ENCODE assay signal across 16 mouse cellular contexts in the genomic region with DNA sequence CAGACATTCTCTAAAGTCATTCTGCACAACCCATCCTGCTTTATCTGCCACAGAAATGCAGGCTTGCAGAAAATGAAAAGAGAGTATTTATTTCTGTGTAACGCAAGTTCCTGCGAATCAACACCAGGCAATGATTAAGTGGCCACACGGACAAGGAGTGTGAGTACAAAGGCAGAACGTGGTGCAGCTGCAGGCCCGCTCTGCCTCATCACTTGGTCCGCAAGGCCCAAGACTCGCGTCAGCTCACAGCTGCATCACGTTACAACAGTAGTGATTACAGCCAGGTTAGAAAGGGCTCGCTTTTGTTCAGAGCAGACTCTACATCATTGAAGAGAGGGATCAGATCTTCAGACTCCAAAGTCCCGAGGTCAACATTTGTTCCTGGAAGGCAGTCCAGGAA. TPM values are rescaled to one million over a fixed set of nuclear protein-coding genes. Genes with fewer than 3 reads are reported as not detected.
DNase-seq lines count a peak whose midpoint lies in the region; ATAC-seq lines count a peak whose summit lies in the region.
"Had no signal": no experiment of that assay in that cellular context is flagged by ENCODE, and none has a peak within 500 bp of the region (broad histone marks: within the 10 kb centered on the region; RNA-seq: fewer than 3 reads in every experiment).

No protein-coding gene starts in this region.

- no peak for ATAC-seq in frontal cortex, adult (ENCODE audit: low TSS enrichment)
- ATAC-seq: intestine, embryonic 15.5 days had no signal

- DNase-seq in heart, adult 11 months, result peak; percentile 75
- DNase-seq in heart, postnatal 25 days (ENCODE audit: low spot score), result no peak
- DNase-seq in kidney, postnatal 10 days, result peak; percentile 26
- no peak for DNase-seq in kidney, adult 8-10 months
- DNase-seq in embryo, embryonic 10.5 days (ENCODE audit: low spot score), result peak; percentile 47
- peak; percentile 68 for DNase-seq in forelimb bud, embryonic 11.5 days (ENCODE audit: low read depth, low spot score)
- DNase-seq in thymus, postnatal 10 days (ENCODE audit: low spot score in 2 of 2), result no peak
- DNase-seq: cerebellum, postnatal 25 days; gastrocnemius, postnatal 25 days; heart, postnatal 4 days; lung, adult 2 months; right cerebral cortex, postnatal 25 days had no signal

- intact Hi-C loops in heart, postnatal 25 days (cut with DNase I), result no loop called here

RNA-seq across cellular contexts. Expression of gene Tm4sf4, which starts 33.5 kb away (rescaled TPM):
- total RNA-seq in heart, postnatal 25 days (2021), result under 1 TPM in 1 of 2 experiments, not detected in 1; 0.28 TPM
- total RNA-seq: gastrocnemius, postnatal 25 days; left cerebral cortex, adult 8-10 months; megakaryocyte-erythroid progenitor cell, adult 5-6 weeks had no signal

Comparison
In these comparisons a context has a peak if more than half of its experiments do, and no peak if none do; other contexts are left out.
1. DNase-seq: peak in heart, adult 11 months (single experiment), kidney, postnatal 10 days (single experiment), embryo, embryonic 10.5 days (single experiment) and forelimb bud, embryonic 11.5 days (single experiment); none in heart, postnatal 25 days (single experiment), kidney, adult 8-10 months (0 of 2) and thymus, postnatal 10 days (0 of 2).